Mouse (Mus musculus): ENCODE results near the gene Prdx5. TPM values are rescaled to one million over a fixed set of nuclear protein-coding genes. Genes with fewer than 3 reads are reported as not detected.

Prdx5 gene
- 182 and 199 TPM in 2 replicates for total RNA-seq (2014; rRNA removed)
- 424 and 467 TPM in 2 replicates for polyA plus RNA-seq (2015; fragmentation: Nextera tagmentation; extraction: Ambion mirVana)

- Histone ChIP-seq H3K27me3 (ENCODE audit: insufficient read depth, low read length) (no peaks in the 10 kb centered on the region), H3K9me3 (ENCODE audit: low read length) (no peaks in the 10 kb centered on the region), H3K27ac (ENCODE audit: low read depth, low read length) (peak within 1 kb of the TSS; percentile 96), H3K9ac (peak within 1 kb of the TSS; percentile 63), H3K36me3 (ENCODE audit: insufficient read depth) (peaks cover 55% of the 10 kb centered on the region), H3K4me3 (ENCODE audit: low read depth, low read length) (peak within 1 kb of the TSS; percentile 60), H3K4me2 (ENCODE audit: low read depth) (peak within 1 kb of the TSS; percentile 77), H3K4me1 (ENCODE audit: insufficient read depth) (peaks cover 12% of the 10 kb centered on the region)
- DNase-seq (peak; percentile 97), ATAC-seq (peak; percentile 95)
- 2% methylated on average over 65 of the region's 65 CpGs for WGBS
- peak; percentile 38; the same call in 1 of the 2 replicates for TF ChIP-seq CTCF (IDR thresholded peaks at IDR 0.05; ENCODE audit: low read depth)
These were observed at the start of gene Prdx5, which contains the start of gene Trmt112 for GRCm38 (mm10) chr19:6909507-6910289. Gene Prdx5 (minus strand): TSS chr19:6910106. Gene Trmt112 (plus strand): TSS chr19:6909698.

GRCm38 (mm10) chr19:6956461-6956860 lies 46.6 kb upstream of the Prdx5 start:
- no peak for TF ChIP-seq CTCF (IDR thresholded peaks at IDR 0.05; ENCODE audit: low read depth)
- Histone ChIP-seq H3K27me3 (ENCODE audit: insufficient read depth, low read length) (no peaks in the 10 kb centered on the region), H3K4me2 (ENCODE audit: low read depth) (no peak overlapping the region), H3K4me1 (ENCODE audit: insufficient read depth) (0 out of 2 replicates have a peak, but pooled peaks cover 6% of the 10 kb centered on the region), H3K9me3 (ENCODE audit: low read length) (no peaks in the 10 kb centered on the region), H3K4me3 (ENCODE audit: low read depth, low read length) (no peak overlapping the region), H3K9ac (no peak overlapping the region), H3K36me3 (ENCODE audit: insufficient read depth) (peaks cover 6% of the 10 kb centered on the region; the same call in 1 of the 2 replicates), H3K27ac (ENCODE audit: low read depth, low read length) (no peak overlapping the region)
- 81% methylated on average over 10 of the region's 10 CpGs for WGBS
- ATAC-seq (no peak), DNase-seq (no peak)

GRCm38 (mm10) chr19:6955424-6955823 lies 45.5 kb upstream of the Prdx5 start:
- H3K9ac ChIP-seq = no peak overlapping the region
- peaks cover 6% of the 10 kb centered on the region; the same call in 1 of the 2 replicates for H3K36me3 ChIP-seq (ENCODE audit: insufficient read depth)
- no peak overlapping the region for H3K4me2 ChIP-seq (ENCODE audit: low read depth)
- no peaks in the 10 kb centered on the region for H3K9me3 ChIP-seq (ENCODE audit: low read length)
- no peaks in the 10 kb centered on the region for H3K27me3 ChIP-seq (ENCODE audit: insufficient read depth, low read length)
- no peak overlapping the region for H3K27ac ChIP-seq (ENCODE audit: low read depth, low read length)
- TF ChIP-seq CTCF (IDR thresholded peaks at IDR 0.05; ENCODE audit: low read depth) = no peak
- WGBS = 91% methylated on average over 7 of the region's 7 CpGs
- no peak overlapping the region for H3K4me3 ChIP-seq (ENCODE audit: low read depth, low read length)
- H3K4me1 ChIP-seq (ENCODE audit: insufficient read depth) = peaks cover 6% of the 10 kb centered on the region; the same call in 1 of the 2 replicates
- no peak for DNase-seq
- no peak for ATAC-seq

GRCm38 (mm10) chr19:6954046-6954445 lies 44.1 kb upstream of the Prdx5 start:
- Histone ChIP-seq H3K9me3 (ENCODE audit: low read length) (no peaks in the 10 kb centered on the region), H3K27me3 (ENCODE audit: insufficient read depth, low read length) (no peaks in the 10 kb centered on the region), H3K4me2 (ENCODE audit: low read depth) (no peak overlapping the region), H3K9ac (no peak overlapping the region), H3K36me3 (ENCODE audit: insufficient read depth) (peaks cover 7% of the 10 kb centered on the region; the same call in 1 of the 2 replicates), H3K4me1 (ENCODE audit: insufficient read depth) (peaks cover 12% of the 10 kb centered on the region; the same call in 1 of the 2 replicates), H3K4me3 (ENCODE audit: low read depth, low read length) (no peak overlapping the region), H3K27ac (ENCODE audit: low read depth, low read length) (no peak overlapping the region)
- TF ChIP-seq CTCF (IDR thresholded peaks at IDR 0.05; ENCODE audit: low read depth) = peak; percentile 45
- 48% methylated on average over 9 of the region's 9 CpGs for WGBS
- DNase-seq (no peak), ATAC-seq (no peak)

GRCm38 (mm10) chr19:6952712-6953037 lies 42.8 kb upstream of the Prdx5 start:
- Histone ChIP-seq H3K9me3 (ENCODE audit: low read length) (no peaks in the 10 kb centered on the region), H3K27ac (ENCODE audit: low read depth, low read length) (peak overlapping the region; percentile 79; the same call in 1 of the 2 replicates), H3K9ac (peak overlapping the region; percentile 58; the same call in 1 of the 2 replicates), H3K4me1 (ENCODE audit: insufficient read depth) (peaks cover 12% of the 10 kb centered on the region; the same call in 1 of the 2 replicates), H3K36me3 (ENCODE audit: insufficient read depth) (peaks cover 3% of the 10 kb centered on the region; the same call in 1 of the 2 replicates), H3K4me2 (ENCODE audit: low read depth) (peak overlapping the region; percentile 92), H3K4me3 (ENCODE audit: low read depth, low read length) (no peak overlapping the region), H3K27me3 (ENCODE audit: insufficient read depth, low read length) (no peaks in the 10 kb centered on the region)
- 11% methylated on average over 3 of the region's 3 CpGs for WGBS
- no peak for ATAC-seq
- no peak for DNase-seq
- TF ChIP-seq CTCF (IDR thresholded peaks at IDR 0.05; ENCODE audit: low read depth) = no peak

GRCm38 (mm10) chr19:6951994-6952711 lies 42.2 kb upstream of the Prdx5 start:
- Histone ChIP-seq H3K36me3 (ENCODE audit: insufficient read depth) (peaks cover 3% of the 10 kb centered on the region; the same call in 1 of the 2 replicates), H3K9me3 (ENCODE audit: low read length) (no peaks in the 10 kb centered on the region), H3K4me3 (ENCODE audit: low read depth, low read length) (peak overlapping the region; percentile 46), H3K4me1 (ENCODE audit: insufficient read depth) (peaks cover 12% of the 10 kb centered on the region; the same call in 1 of the 2 replicates), H3K27me3 (ENCODE audit: insufficient read depth, low read length) (no peaks in the 10 kb centered on the region), H3K4me2 (ENCODE audit: low read depth) (peak overlapping the region; percentile 92), H3K9ac (peak overlapping the region; percentile 58), H3K27ac (ENCODE audit: low read depth, low read length) (peak overlapping the region; percentile 79)
- ATAC-seq (peak; percentile 44), DNase-seq (peak; percentile 70)
- 2% methylated on average over 31 of the region's 31 CpGs for WGBS
- TF ChIP-seq CTCF (IDR thresholded peaks at IDR 0.05; ENCODE audit: low read depth) = no peak
